Mouse (Mus musculus) limb, embryonic 10.5 days (tissue): ENCODE data around the gene Clock. TPM values are rescaled to one million over a fixed set of nuclear protein-coding genes. Genes with fewer than 3 reads are reported as not detected.

Experiments
- DNase-seq: peaks from one replicate; pipeline ENCODE4 v3.0.0-alpha.2; 2017; ENCODE audit warnings: low spot score
- H3K27ac ChIP-seq: fragments of 300-500 bp; sonication (generic); 2 replicates; pipeline ENCODE4 v1.5.1; 2016; ENCODE audit warnings: mild to moderate bottlenecking
- H3K27me3 ChIP-seq: fragments of 300-500 bp; sonication (generic); 2 replicates; pipeline ENCODE4 v1.6.1; 2016; ENCODE audit warnings: low read depth, mild to moderate bottlenecking; ENCODE audit not compliant: poor library complexity, severe bottlenecking
- H3K36me3 ChIP-seq: fragments of 300-500 bp; sonication (generic); 2 replicates; pipeline ENCODE4 v1.6.1; 2016; ENCODE audit warnings: mild to moderate bottlenecking, moderate library complexity
- H3K4me1 ChIP-seq: fragments of 300-500 bp; sonication (generic); 2 replicates; pipeline ENCODE4 v1.6.1; 2016
- H3K4me3 ChIP-seq: fragments of 300-500 bp; sonication (generic); 2 replicates; pipeline ENCODE4 v1.5.1; 2016; ENCODE audit warnings: mild to moderate bottlenecking, moderate library complexity
- H3K9me3 ChIP-seq: fragments of 300-500 bp; sonication (generic); replicated peaks from 2 replicates; pipeline ENCODE4 v1.6.1; 2016; ENCODE audit warnings: mild to moderate bottlenecking
- WGBS: fragments of 180-500 bp; shearing (Covaris S2); methylation state at CpG from one replicate; pipeline ENCODE4 v1.1.7; 2016; 5-methylcytosine and 5-hydroxymethylcytosine counted together
- polyA plus RNA-seq: library from polyadenylated mRNA; unstranded; fragments of >200 nt; fragmentation: Nextera tagmentation; extraction: Ambion mirVana; gene quantifications from 2 replicates; pipeline ENCODE4 v1.2.1, GENCODE M21; 2016

Clock gene
- 9.8 and 10.6 TPM in 2 replicates for polyA plus RNA-seq

- peak within 1 kb of the TSS; percentile 100 for H3K4me3 ChIP-seq
- no peaks in the 10 kb centered on the region for H3K9me3 ChIP-seq
- H3K4me1 ChIP-seq, result peaks cover 19% of the 10 kb centered on the region
- peak; percentile 92 for DNase-seq
- peak within 1 kb of the TSS; percentile 98 for H3K27ac ChIP-seq
- H3K27me3 ChIP-seq, result no peaks in the 10 kb centered on the region
- H3K36me3 ChIP-seq, result 0 out of 2 replicates have a peak, but pooled peaks cover 2% of the 10 kb centered on the region
- WGBS, result under 1% methylated on average over 96 of the region's 104 CpGs
These were observed at the start of gene Clock for GRCm38 (mm10) chr5:76304452-76305341. Gene Clock (minus strand): TSS chr5:76304792.

- Histone ChIP-seq H3K4me3 (no peak overlapping the region), H3K27me3 (no peaks in the 10 kb centered on the region), H3K4me1 (no peaks in the 10 kb centered on the region), H3K36me3 (no peaks in the 10 kb centered on the region), H3K9me3 (no peaks in the 10 kb centered on the region), H3K27ac (no peak overlapping the region)
- WGBS, result 58% methylated on average over 7 of the region's 7 CpGs
- DNase-seq, result no peak
These were observed 47.5 kb upstream of the Clock start for GRCm38 (mm10) chr5:76351953-76352611.

- Histone ChIP-seq H3K9me3 (no peaks in the 10 kb centered on the region), H3K27ac (no peak overlapping the region), H3K4me1 (no peaks in the 10 kb centered on the region), H3K27me3 (no peaks in the 10 kb centered on the region), H3K36me3 (no peaks in the 10 kb centered on the region), H3K4me3 (no peak overlapping the region)
- no peak for DNase-seq
- WGBS, result 85% methylated on average over 5 of the region's 5 CpGs
These were observed 46.9 kb upstream of the Clock start for GRCm38 (mm10) chr5:76351537-76351936.

- H3K4me1 ChIP-seq, result no peaks in the 10 kb centered on the region
- H3K27me3 ChIP-seq, result no peaks in the 10 kb centered on the region
- H3K27ac ChIP-seq, result no peak overlapping the region
- H3K36me3 ChIP-seq, result no peaks in the 10 kb centered on the region
- no peak for DNase-seq
- 69% methylated on average over 2 of the region's 2 CpGs for WGBS
- H3K4me3 ChIP-seq, result no peak overlapping the region
- no peaks in the 10 kb centered on the region for H3K9me3 ChIP-seq
These were observed 41.5 kb upstream of the Clock start for GRCm38 (mm10) chr5:76346137-76346536.

GRCm38 (mm10) chr5:76340931-76341330 lies 36.3 kb upstream of the Clock start:
- no peaks in the 10 kb centered on the region for H3K4me1 ChIP-seq
- H3K9me3 ChIP-seq, result no peaks in the 10 kb centered on the region
- no peaks in the 10 kb centered on the region for H3K27me3 ChIP-seq
- no peaks in the 10 kb centered on the region for H3K36me3 ChIP-seq
- WGBS, result 78% methylated on average over 2 of the region's 2 CpGs
- DNase-seq, result no peak
- no peak overlapping the region for H3K4me3 ChIP-seq
- no peak overlapping the region for H3K27ac ChIP-seq

- WGBS, result 89% methylated on average over 8 of the region's 8 CpGs
- Histone ChIP-seq H3K27me3 (no peaks in the 10 kb centered on the region), H3K4me3 (no peak overlapping the region)
These were observed 32.5 kb upstream of the Clock start for GRCm38 (mm10) chr5:76337100-76337499.

GRCm38 (mm10) chr5:76333833-76334232 lies 29.2 kb upstream of the Clock start:
- Histone ChIP-seq H3K4me3 (no peak overlapping the region), H3K27ac (no peak overlapping the region), H3K9me3 (no peaks in the 10 kb centered on the region), H3K4me1 (no peaks in the 10 kb centered on the region), H3K36me3 (no peaks in the 10 kb centered on the region), H3K27me3 (no peaks in the 10 kb centered on the region)
- DNase-seq, result no peak
- 90% methylated on average over 4 of the region's 4 CpGs for WGBS

More at GRCm38 (mm10) chr5:76337100-76337499, 32.5 kb upstream of the Clock start:
- DNase-seq, result no peak
- H3K9me3 ChIP-seq, result no peaks in the 10 kb centered on the region
- no peaks in the 10 kb centered on the region for H3K4me1 ChIP-seq
- no peak overlapping the region for H3K27ac ChIP-seq
- no peaks in the 10 kb centered on the region for H3K36me3 ChIP-seq

- Histone ChIP-seq H3K4me3 (no peak within 1 kb of the TSS), H3K27ac (no peak within 1 kb of the TSS), H3K9me3 (no peaks in the 10 kb centered on the region), H3K27me3 (no peaks in the 10 kb centered on the region), H3K36me3 (no peaks in the 10 kb centered on the region), H3K4me1 (no peaks in the 10 kb centered on the region)
- DNase-seq, result no peak
- 89% methylated on average over 7 of the region's 7 CpGs for WGBS
These were observed 26.4 kb upstream of the Clock start, which contains the start of gene Pdcl2 for GRCm38 (mm10) chr5:76330953-76331352. Gene Pdcl2 (minus strand): TSS chr5:76331156.

GRCm38 (mm10) chr5:76327296-76327695 lies 22.7 kb upstream of the Clock start:
- Histone ChIP-seq H3K27ac (no peak overlapping the region), H3K36me3 (no peaks in the 10 kb centered on the region), H3K27me3 (no peaks in the 10 kb centered on the region), H3K4me1 (peaks cover 14% of the 10 kb centered on the region), H3K9me3 (no peaks in the 10 kb centered on the region), H3K4me3 (no peak overlapping the region)
- DNase-seq, result no peak
- 90% methylated on average over 2 of the region's 2 CpGs for WGBS

GRCm38 (mm10) chr5:76325113-76325512 lies 20.5 kb upstream of the Clock start:
- H3K4me1 ChIP-seq, result peaks cover 22% of the 10 kb centered on the region
- no peaks in the 10 kb centered on the region for H3K9me3 ChIP-seq
- no peaks in the 10 kb centered on the region for H3K36me3 ChIP-seq
- 95% methylated on average over 4 of the region's 4 CpGs for WGBS
- no peak overlapping the region for H3K27ac ChIP-seq
- DNase-seq, result no peak
- no peak overlapping the region for H3K4me3 ChIP-seq
- H3K27me3 ChIP-seq, result no peaks in the 10 kb centered on the region

- Histone ChIP-seq H3K36me3 (no peaks in the 10 kb centered on the region), H3K4me1 (peaks cover 22% of the 10 kb centered on the region), H3K9me3 (no peaks in the 10 kb centered on the region), H3K27me3 (no peaks in the 10 kb centered on the region), H3K4me3 (no peak overlapping the region), H3K27ac (no peak overlapping the region)
- WGBS, result 60% methylated on average over 11 of the region's 11 CpGs
- no peak for DNase-seq
These were observed 16.9 kb upstream of the Clock start for GRCm38 (mm10) chr5:76321249-76322196.

- H3K4me3 ChIP-seq, result no peak overlapping the region
- no peak overlapping the region for H3K27ac ChIP-seq
- WGBS, result 68% methylated on average over 2 of the region's 2 CpGs
- H3K36me3 ChIP-seq, result no peaks in the 10 kb centered on the region
- peaks cover 13% of the 10 kb centered on the region for H3K4me1 ChIP-seq
- H3K27me3 ChIP-seq, result no peaks in the 10 kb centered on the region
- no peak for DNase-seq
- H3K9me3 ChIP-seq, result no peaks in the 10 kb centered on the region
These were observed 3.6 kb upstream of the Clock start for GRCm38 (mm10) chr5:76308206-76308605.
